Mouse (Mus musculus): ENCODE results near the gene Aknad1. TPM values are rescaled to one million over a fixed set of nuclear protein-coding genes. Genes with fewer than 3 reads are reported as not detected.

The Aknad1 gene
- not detected for total RNA-seq (2021)

- DNase-seq (ENCODE audit: low spot score in 2 of 2): no peak
- intact Hi-C loops (cut with DNase I): no loop called here
Measured at GRCm38 (mm10) chr3:108739045-108739708, at the start of gene Aknad1. Aknad1 (plus strand) TSS chr3:108739658.

GRCm38 (mm10) chr3:108689979-108690378, 49.5 kb upstream of the Aknad1 start:
- intact Hi-C loops (cut with DNase I): no loop called here
- DNase-seq (ENCODE audit: low spot score in 2 of 2): peak in 1 of 2 experiments; percentile 17

- intact Hi-C loops (cut with DNase I): no loop called here
Measured at GRCm38 (mm10) chr3:108694321-108694720, 45.1 kb upstream of the Aknad1 start.

DNA sequence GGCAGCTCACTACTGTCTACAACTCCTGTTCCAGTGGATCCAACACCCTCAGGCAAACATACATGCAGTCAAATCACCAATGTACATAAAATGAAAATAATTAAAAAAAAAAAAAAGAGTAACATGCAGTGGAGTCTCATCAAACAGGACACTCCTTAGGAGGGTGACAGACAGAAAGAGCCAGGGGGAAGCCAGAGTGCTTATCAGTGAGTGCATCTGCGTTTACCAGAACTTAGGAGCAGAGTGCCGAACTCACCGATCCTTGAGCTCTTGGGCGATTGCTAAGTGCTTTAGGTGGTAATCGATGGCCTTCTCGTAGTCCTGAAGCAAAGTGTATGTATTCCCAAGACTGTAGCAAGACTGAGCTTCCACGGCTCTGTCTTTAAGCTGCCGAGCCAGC, 40.8 kb upstream of the Aknad1 start:
- no peak for DNase-seq (ENCODE audit: low spot score in 2 of 2)
- intact Hi-C loops (cut with DNase I): no loop called here

More at GRCm38 (mm10) chr3:108694321-108694720, 45.1 kb upstream of the Aknad1 start:
- peak; percentile 25 to 58 for DNase-seq (ENCODE audit: low spot score in 2 of 2)

GRCm38 (mm10) chr3:108699786-108700185, 39.7 kb upstream of the Aknad1 start:
- no peak for DNase-seq (ENCODE audit: low spot score in 2 of 2)
- intact Hi-C loops (cut with DNase I): no loop called here

- intact Hi-C loops (cut with DNase I): loop anchor here (1.0 kb wide), 1 partner anchor 70 kb away; no protein-coding TSS in a partner anchor
- no peak for DNase-seq (ENCODE audit: low spot score in 2 of 2)
Measured at GRCm38 (mm10) chr3:108701256-108701655, 38.2 kb upstream of the Aknad1 start.

GRCm38 (mm10) chr3:108702789-108703188, 36.7 kb upstream of the Aknad1 start:
- intact Hi-C loops (cut with DNase I): no loop called here
- no peak for DNase-seq (ENCODE audit: low spot score in 2 of 2)

DNA sequence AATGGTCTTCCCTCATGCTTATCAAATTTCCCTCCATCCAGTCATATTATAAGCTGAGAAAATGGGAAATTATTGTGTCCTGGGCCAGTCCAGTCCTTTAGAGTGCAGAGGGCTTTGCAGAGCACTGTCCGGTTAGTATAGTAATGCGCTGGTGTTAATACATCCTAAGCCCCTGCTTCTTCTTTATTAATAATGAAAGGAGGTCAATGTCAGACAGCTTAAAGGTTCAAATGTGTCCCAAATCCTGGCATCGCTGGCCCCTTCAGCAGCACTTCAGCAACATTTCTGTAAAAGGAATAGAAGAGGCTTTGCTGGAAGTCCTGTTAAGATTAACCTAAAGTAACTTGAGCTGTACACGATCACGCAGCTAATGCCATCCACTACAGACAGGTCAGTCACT, 28.2 kb upstream of the Aknad1 start:
- DNase-seq (ENCODE audit: low spot score in 2 of 2): no peak
- intact Hi-C loops (cut with DNase I): no loop called here

GRCm38 (mm10) chr3:108713065-108713675, 26.3 kb upstream of the Aknad1 start:
- intact Hi-C loops (cut with DNase I): no loop called here
- no peak for DNase-seq (ENCODE audit: low spot score in 2 of 2)

GRCm38 (mm10) chr3:108714837-108715236, 24.6 kb upstream of the Aknad1 start:
- intact Hi-C loops (cut with DNase I): no loop called here
- DNase-seq (ENCODE audit: low spot score in 2 of 2): no peak

DNA sequence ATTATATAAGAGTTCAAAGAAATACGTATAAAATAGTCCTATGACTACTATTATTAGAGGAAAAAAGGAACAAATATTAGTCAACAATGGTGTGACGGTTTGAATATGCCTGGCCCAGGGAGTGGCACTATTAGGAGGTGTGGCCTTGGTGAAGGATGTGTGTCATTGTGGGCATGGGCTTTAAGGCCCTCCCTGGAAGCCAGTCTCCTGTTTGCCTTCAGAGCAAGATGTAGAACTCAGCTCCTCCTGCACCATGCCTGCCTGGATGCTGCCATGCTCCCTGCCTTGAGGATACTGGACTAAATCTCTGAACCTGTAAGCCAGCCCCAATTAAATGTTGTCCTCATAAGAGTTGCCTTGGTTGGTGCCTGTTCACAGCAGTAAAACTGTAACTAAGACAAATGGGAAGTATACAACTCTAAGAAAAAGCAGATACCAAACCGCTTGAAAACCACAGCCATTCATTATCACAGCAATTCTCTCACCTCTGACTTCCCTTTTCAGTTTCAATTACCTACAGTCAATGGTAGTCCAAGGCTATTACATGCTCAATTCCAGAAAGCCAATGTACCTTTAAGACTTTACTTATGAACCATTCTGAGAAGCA, 21.5 kb upstream of the Aknad1 start:
- DNase-seq (ENCODE audit: low spot score in 2 of 2): no peak
- intact Hi-C loops (cut with DNase I): no loop called here

GRCm38 (mm10) chr3:108719357-108719756, 20.1 kb upstream of the Aknad1 start:
- DNase-seq (ENCODE audit: low spot score in 2 of 2): no peak
- intact Hi-C loops (cut with DNase I): no loop called here

GRCm38 (mm10) chr3:108719761-108720160, 19.7 kb upstream of the Aknad1 start:
- intact Hi-C loops (cut with DNase I): loop anchor here (5.0 kb wide), 1 partner anchor 193 kb away; the partner anchor contains the start of gene Prpf38b
- DNase-seq (ENCODE audit: low spot score in 2 of 2): no peak

GRCm38 (mm10) chr3:108721076-108721991, 18.1 kb upstream of the Aknad1 start:
- intact Hi-C loops (cut with DNase I): loop anchor here (5.0 kb wide), 1 partner anchor 191 kb away; the partner anchor contains the start of gene Prpf38b
- DNase-seq (ENCODE audit: low spot score in 2 of 2): peak; percentile 43 to 62

DNA sequence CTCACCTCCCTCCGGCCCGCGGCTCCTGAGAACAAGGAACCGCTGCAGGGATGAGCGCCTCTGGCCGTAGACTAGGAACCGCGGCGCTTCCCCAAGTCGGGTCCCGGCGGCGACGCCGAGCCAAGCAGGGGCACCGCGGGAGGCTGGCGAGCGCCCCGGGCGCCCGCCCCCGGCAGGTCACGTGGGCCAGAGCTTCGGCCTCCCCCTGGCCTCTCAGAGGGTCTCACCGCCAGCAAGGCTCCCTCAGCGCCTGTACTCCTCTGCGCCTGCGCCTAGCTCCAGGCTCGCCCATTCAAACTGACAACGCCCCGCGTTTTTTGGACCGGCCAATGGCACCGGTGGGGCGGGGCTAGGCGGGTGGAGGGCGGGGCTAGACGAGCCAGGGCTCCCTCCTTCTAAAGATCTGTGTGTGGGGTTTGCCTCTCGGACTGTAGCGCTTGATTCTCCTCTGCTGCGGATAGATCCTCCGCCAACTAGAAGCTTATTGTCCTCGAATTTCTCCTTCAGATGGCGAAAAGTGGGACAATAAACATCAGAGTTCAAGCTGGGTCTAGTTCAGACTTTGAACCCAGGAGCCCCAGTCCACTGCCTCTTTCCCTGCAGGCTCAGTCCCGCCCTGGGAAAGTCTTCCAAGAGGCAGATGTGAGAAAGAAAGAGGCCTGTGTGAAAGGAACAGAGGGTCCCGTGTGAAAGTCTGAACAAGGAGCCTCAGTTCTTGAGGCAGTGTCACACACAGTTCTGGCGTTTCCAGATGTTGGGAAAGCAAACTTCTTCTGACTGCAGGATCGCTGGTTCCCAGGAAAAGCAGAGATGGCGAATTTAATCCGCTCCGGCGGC, 17.2 kb upstream of the Aknad1 start, which contains the start of gene Gpsm2:
Gene Gpsm2, minus strand, starts transcription at position 274 of the 837 bp plus-strand sequence.
- intact Hi-C loops (cut with DNase I): loop anchor here (2.0 to 5.0 kb wide), 2 partner anchors 49 to 190 kb away; partner anchors contain the start of gene Prpf38b
- peak; percentile 94 to 97 for DNase-seq (ENCODE audit: low spot score in 2 of 2)

GRCm38 (mm10) chr3:108726413-108726812, 13.0 kb upstream of the Aknad1 start:
- DNase-seq (ENCODE audit: low spot score in 2 of 2): no peak
- intact Hi-C loops (cut with DNase I): no loop called here

DNA sequence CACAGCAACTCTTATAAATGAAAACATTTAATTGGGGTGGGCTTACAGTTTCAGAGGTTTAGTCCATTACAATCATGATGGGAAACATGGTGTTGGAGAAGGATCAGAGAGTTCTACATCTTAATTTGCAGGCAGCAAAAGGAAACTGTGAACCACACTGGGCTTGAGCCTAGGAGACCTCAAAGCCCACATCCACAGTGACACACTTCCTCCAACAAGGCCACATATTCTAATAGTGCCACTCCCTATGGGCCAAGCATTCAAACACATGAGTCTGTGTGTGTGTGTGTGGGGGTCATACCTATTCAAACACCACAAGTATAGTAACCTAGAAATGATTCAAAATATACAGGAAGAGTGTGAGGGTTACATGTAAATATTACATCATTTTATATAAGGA, 12.1 kb upstream of the Aknad1 start:
- intact Hi-C loops (cut with DNase I): no loop called here
- DNase-seq (ENCODE audit: low spot score in 2 of 2): no peak

DNA sequence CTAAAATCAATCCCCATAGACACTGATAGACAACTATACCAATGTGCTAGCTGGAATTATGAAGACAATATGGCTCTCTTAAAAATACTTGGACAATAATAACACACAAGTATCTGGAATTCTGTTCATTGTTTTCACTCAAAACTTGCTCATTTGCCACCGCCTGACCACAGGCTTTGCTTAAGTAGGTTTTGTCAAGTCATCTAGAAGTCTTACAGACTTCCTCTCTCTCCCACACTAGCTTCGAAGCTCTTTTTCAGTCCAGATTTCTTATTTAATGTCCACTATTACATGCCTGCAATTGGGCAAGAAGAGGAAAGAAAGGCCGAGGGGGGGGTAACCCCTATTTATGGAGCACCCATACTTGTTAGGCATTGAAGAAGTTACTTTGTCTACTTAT, 11.7 kb upstream of the Aknad1 start:
- DNase-seq (ENCODE audit: low spot score in 2 of 2): no peak
- intact Hi-C loops (cut with DNase I): no loop called here

- DNase-seq (ENCODE audit: low spot score in 2 of 2): no peak
- intact Hi-C loops (cut with DNase I): no loop called here
Measured at GRCm38 (mm10) chr3:108730316-108730715, 9.1 kb upstream of the Aknad1 start.
